Mouse (Mus musculus): ENCODE data around the gene Kalrn. TPM values are rescaled to one million over a fixed set of nuclear protein-coding genes. Genes with fewer than 3 reads are reported as not detected.

The Kalrn gene
- total RNA-seq, 2 experiments from 2014 or later = 233 to 236 TPM

- no peak for DNase-seq
- intact Hi-C loops (cut with DNase I) = no loop called here
Measured at GRCm38 (mm10) chr16:33983712-33984111, 589.6 kb downstream of the Kalrn start.

DNA sequence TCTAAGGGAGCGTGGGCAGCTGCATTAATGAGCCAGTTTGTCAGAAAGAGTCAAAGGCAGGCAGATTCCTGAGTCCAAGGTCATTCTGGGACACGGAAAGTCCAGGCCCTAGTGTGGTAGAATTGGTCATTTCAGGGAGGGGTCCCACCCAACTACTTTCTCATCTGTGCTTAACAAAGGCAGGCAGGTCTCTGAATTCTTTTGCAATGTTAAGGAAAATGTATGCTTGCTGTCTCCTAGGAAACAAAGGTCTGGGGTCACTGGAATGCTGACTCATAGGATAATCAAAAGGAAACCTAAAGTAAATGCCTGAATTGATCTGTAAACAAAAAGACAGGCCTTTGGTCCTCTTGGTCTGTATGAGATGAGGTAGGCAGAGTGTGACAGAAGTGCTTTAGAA is 593.5 kb downstream of the Kalrn start:
- intact Hi-C loops (cut with DNase I) = no loop called here
- no peak for DNase-seq

DNA sequence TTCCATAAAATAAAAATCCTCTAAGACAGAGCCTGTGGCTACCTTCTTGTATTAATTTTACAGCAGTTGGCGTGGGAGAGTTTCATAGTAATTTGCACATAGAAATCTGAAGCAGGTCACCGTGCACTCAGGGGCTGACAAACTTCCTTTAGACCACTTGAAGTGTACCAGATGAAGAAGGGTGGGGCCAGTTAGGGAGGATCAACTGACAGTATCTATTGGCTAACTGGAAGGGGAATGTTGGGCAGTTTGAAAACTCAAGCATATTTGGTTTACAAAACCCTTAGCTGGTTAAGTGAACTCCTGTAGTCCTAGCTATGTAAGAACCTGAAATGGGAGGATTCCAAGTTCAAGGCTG is 606.1 kb downstream of the Kalrn start:
- intact Hi-C loops (cut with DNase I) = no loop called here

GRCm38 (mm10) chr16:33966538-33967282 is 606.6 kb downstream of the Kalrn start, which contains the start of gene Umps:
Gene Umps (minus strand): TSS chr16:33967038.
- DNase-seq = peak; percentile 91
- intact Hi-C loops (cut with DNase I) = no loop called here

More for the DNA sequence above, 606.1 kb downstream of the Kalrn start:
- no peak for DNase-seq

GRCm38 (mm10) chr16:33965878-33966537 is 607.3 kb downstream of the Kalrn start:
- DNase-seq = no peak
- intact Hi-C loops (cut with DNase I) = no loop called here

DNA sequence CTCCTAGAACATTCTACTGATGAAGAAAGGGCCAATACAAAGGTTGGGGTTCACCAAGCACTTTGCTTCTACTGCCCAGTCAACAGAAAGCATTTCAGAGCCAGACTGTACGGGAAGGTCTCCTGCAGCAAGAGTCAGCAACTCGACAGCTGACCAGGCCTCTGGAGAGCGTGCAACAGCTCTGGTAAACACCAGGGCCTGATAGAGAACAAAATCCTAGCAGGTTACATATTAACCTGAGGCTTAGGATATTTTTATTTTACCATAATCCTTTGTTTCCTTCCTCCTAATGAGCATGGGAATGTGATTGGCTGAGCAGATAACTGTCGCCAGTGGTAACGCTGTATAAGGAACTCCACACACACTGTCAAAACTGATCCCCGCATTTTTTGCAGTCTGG is 609.8 kb downstream of the Kalrn start:
- intact Hi-C loops (cut with DNase I) = no loop called here
- DNase-seq = no peak

- intact Hi-C loops (cut with DNase I) = no loop called here
- no peak for DNase-seq
Measured at GRCm38 (mm10) chr16:33954793-33955192, 618.5 kb downstream of the Kalrn start.

GRCm38 (mm10) chr16:33953008-33953407 is 620.3 kb downstream of the Kalrn start:
- DNase-seq = no peak
- intact Hi-C loops (cut with DNase I) = no loop called here

DNA sequence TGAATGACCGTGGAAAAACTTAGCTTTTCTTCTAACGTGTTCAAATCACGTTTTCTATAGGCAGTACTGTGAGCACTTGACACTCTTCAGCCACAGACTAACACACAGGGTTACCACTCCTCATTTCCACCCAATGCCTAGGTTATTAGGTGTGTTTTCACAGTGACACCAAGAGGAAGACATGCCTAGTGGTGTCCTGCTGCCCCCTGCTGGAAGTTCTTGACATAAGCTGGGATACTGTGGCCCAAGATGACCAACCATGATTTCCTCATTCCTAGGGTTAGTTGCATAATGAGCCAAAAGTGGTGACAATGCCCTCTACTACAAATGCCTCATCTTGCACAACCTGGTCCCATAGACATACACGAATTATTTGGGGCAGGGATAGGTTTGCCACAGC is 622.5 kb downstream of the Kalrn start:
- intact Hi-C loops (cut with DNase I) = loop anchor here (2.0 kb wide), 1 partner anchor 130 kb away; no protein-coding TSS in a partner anchor
- DNase-seq = peak; percentile 86

DNA sequence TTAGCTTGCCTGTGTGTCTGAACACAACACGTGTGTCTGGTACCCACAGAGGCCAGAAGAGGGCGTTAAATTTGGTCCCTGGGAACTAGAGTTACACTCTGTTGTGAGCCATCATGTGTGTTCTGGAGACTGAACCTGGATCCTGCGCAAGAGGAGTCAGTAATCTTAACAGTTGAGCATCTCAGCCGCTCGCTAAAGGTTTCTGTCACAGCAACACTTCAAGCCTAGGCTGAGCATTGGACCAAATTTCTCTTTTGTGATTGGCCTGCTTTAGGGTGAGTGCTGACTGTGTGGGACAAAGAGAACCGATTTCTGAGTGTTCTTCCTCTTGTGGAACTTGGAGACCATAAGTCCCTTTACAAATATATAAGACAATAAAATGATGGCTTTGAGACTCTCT is 622.9 kb downstream of the Kalrn start:
- intact Hi-C loops (cut with DNase I) = loop anchor here (2.0 kb wide), 1 partner anchor 130 kb away; no protein-coding TSS in a partner anchor
- DNase-seq = no peak

- intact Hi-C loops (cut with DNase I) = no loop called here
Measured at GRCm38 (mm10) chr16:33947664-33948571, 625.4 kb downstream of the Kalrn start.

GRCm38 (mm10) chr16:33946021-33946420 is 627.3 kb downstream of the Kalrn start:
- intact Hi-C loops (cut with DNase I) = no loop called here
- DNase-seq = no peak

More at GRCm38 (mm10) chr16:33947664-33948571, 625.4 kb downstream of the Kalrn start:
- no peak for DNase-seq

- intact Hi-C loops (cut with DNase I) = no loop called here
- DNase-seq = no peak
Measured at GRCm38 (mm10) chr16:33944772-33945171, 628.6 kb downstream of the Kalrn start.

- DNase-seq = peak; percentile 67
- intact Hi-C loops (cut with DNase I) = no loop called here
Measured at GRCm38 (mm10) chr16:33944126-33944525, 629.2 kb downstream of the Kalrn start.

GRCm38 (mm10) chr16:33943388-33943787 is 629.9 kb downstream of the Kalrn start:
- DNase-seq = no peak
- intact Hi-C loops (cut with DNase I) = no loop called here

DNA sequence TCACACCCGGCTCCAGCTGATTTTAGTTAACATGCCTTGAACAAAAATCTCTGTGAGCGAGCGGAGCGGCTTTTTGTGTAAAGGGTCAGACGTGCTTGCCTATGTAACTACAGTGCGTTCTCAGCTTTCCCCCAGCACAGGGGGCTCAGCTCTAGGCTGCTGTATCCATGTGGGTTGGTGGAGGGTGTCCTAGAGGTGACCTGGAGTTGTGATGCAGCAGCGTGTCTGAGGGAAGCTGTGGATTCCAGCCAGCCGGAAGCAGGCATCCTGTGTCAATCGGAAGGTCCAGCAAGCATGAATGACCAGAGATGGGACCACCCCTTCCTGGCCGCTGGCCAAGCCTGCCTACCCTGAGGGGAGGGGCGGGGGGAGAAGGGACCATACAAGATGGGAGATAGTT is 631.0 kb downstream of the Kalrn start:
- intact Hi-C loops (cut with DNase I) = no loop called here
- peak; percentile 72 for DNase-seq

GRCm38 (mm10) chr16:33941271-33941781 is 632.0 kb downstream of the Kalrn start:
- peak; percentile 71 for DNase-seq
- intact Hi-C loops (cut with DNase I) = no loop called here

- intact Hi-C loops (cut with DNase I) = no loop called here
- DNase-seq = peak; percentile 65
Measured at GRCm38 (mm10) chr16:33940095-33940494, 633.2 kb downstream of the Kalrn start.

DNA sequence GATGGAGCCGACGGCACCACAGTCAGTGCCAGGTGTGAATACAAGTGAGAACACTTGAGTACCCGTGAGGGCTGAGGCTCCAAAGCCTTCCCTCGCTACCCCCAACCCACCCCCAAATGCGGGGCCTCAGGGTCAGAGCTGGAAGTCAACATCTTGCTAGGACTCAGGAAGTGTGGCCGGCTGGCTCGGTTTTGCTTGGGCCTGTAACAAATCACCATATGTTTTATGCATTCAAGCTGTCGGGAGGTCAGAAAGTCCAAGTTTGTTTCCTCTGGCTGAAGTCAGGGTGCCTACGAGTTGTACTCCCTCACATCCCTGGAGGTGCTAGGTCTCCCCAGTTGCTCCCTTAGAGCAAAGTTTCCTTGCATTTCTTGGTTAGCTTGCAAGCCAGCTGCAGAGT is 633.7 kb downstream of the Kalrn start:
- no peak for DNase-seq
- intact Hi-C loops (cut with DNase I) = no loop called here

GRCm38 (mm10) chr16:33939133-33939531 is 634.2 kb downstream of the Kalrn start:
- intact Hi-C loops (cut with DNase I) = no loop called here
- no peak for DNase-seq

Data from left cerebral cortex, postnatal 4 days (tissue).